Mouse (Mus musculus): ENCODE data around the gene Dynll2.

GRCm38 (mm10) chr11:87991806-87992205, 4.5 kb upstream of the Dynll2 start:
- TF ChIP-seq CTCF (IDR thresholded peaks at IDR 0.05; ENCODE audit: borderline replicate concordance, insufficient read depth, low read depth, low read length) (no peak), POLR2A (IDR thresholded peaks at IDR 0.05; ENCODE audit: borderline replicate concordance, insufficient read depth, low read length) (no peak)

Data from cerebellum, adult 2 months (tissue).